Mouse (Mus musculus) E14TG2a.4 (cell line): ENCODE results near the gene Def8.

Experiments
- H3K27me3 ChIP-seq: 2 replicates; pipeline ENCODE4 v1.6.1; 2014; ENCODE audit warnings: low read length, control low read depth; ENCODE audit not compliant: insufficient read depth
- H3K36me3 ChIP-seq: 2 replicates; pipeline ENCODE4 v1.6.1; 2014; ENCODE audit warnings: low read length, control low read depth; ENCODE audit not compliant: insufficient read depth
- H3K4me1 ChIP-seq: replicated peaks from 2 replicates; pipeline ENCODE4 v1.6.1; 2014; ENCODE audit warnings: low read depth, low read length, control low read depth
- H3K4me3 ChIP-seq: replicated peaks from 2 replicates; pipeline ENCODE4 v1.5.1; 2014; ENCODE audit warnings: mild to moderate bottlenecking, low read length
- H3K9me3 ChIP-seq: 2 replicates; pipeline ENCODE4 v1.6.1; 2014; ENCODE audit warnings: low read length, control low read depth
- CTCF ChIP-seq: conservative IDR thresholded peaks from 2 replicates; pipeline ENCODE4 v1.5.1; 2014; ENCODE audit warnings: low read length
- NANOG ChIP-seq: IDR thresholded peaks from 2 replicates; pipeline ENCODE4 v1.6.1; 2014; ENCODE audit warnings: borderline replicate concordance, low read length, mixed read lengths
- POU5F1 ChIP-seq: IDR thresholded peaks from 2 replicates; pipeline ENCODE4 v1.6.1; 2014; ENCODE audit warnings: low read length, borderline replicate concordance

The Def8 gene

DNA sequence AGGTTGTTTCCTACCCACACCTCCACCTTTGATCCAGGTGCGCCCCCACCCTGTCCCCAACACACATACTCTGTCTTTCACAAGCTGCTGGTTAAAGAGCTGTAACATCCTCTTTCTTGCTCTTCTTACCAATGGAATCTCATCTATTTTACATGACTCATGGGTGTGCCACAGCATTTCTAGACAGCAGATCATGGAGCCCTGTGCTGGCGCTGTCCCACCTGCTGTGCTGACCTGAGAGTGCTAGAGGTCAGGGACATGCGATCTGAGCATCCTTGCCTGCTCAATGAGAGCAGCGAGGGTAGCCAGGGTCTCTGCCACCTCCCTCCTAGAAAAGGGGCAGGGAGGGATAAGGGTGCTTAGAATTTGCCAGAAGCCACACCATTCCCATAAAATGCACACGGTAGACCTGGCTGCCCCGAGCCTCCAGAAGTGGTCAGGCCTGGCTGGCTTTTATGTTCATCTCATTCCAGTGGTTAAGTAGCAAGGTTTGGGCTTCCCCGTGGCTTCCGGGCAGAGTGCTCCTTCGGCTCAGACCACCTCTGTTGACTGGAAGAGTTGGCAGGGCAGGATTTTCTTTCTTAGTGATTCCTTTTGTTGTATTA lies 81.4 kb downstream of the Def8 start:
- no peaks in the 10 kb centered on the region for H3K9me3 ChIP-seq
- no peak for TF ChIP-seq POU5F1
- no peak for TF ChIP-seq CTCF
- no peak for TF ChIP-seq NANOG
- H3K27me3 ChIP-seq: no peaks in the 10 kb centered on the region
- peaks cover 24% of the 10 kb centered on the region for H3K4me1 ChIP-seq
- H3K4me3 ChIP-seq: no peak overlapping the region
- H3K36me3 ChIP-seq: peaks cover 100% of the 10 kb centered on the region

DNA sequence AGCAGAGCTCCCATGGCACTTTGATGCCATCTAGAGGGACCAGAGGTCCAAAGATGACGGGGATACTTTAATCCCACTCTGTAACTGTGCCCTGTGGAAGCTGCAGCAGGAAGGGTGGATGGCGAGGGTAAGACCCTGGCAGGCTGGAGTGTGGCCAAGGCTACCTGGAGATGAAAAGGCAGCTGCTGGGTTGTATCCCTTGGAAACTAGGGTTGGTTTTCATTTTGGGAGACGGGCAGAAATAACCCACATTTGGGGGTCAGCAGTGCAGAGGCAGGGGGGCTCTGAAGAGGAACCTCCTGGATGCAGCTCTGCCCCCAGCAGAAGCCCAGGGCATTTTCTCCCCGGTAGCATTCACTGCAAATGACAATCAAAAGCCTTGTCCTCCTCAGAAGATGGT lies 81.9 kb downstream of the Def8 start:
- TF ChIP-seq CTCF (no peak), POU5F1 (no peak), NANOG (no peak)
- no peak overlapping the region for H3K4me3 ChIP-seq
- peaks cover 99% of the 10 kb centered on the region for H3K36me3 ChIP-seq
- 0 out of 2 replicates have a peak, but pooled peaks cover under 1% of the 10 kb centered on the region for H3K27me3 ChIP-seq
- H3K4me1 ChIP-seq: peaks cover 24% of the 10 kb centered on the region
- H3K9me3 ChIP-seq: no peaks in the 10 kb centered on the region

DNA sequence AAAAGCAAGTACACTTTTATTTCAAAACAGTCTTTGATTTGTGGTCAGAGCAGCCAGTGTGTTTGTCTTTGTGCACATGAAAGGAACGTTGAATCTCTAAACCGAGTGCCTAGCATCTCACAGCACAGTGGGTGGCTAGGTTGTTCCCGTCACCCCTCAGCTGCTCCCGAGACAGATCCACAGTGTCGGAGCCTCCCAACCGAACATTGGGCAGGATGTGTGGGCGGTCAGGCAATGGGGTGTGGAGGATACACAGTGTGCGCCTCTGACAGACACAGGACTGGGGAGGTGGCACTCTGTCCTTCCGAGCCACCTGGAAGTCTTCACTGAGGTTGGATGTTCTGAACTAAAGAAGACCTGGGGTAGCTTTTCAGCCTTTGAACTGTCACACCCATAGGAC lies 82.4 kb downstream of the Def8 start:
- no peak overlapping the region for H3K4me3 ChIP-seq

DNA sequence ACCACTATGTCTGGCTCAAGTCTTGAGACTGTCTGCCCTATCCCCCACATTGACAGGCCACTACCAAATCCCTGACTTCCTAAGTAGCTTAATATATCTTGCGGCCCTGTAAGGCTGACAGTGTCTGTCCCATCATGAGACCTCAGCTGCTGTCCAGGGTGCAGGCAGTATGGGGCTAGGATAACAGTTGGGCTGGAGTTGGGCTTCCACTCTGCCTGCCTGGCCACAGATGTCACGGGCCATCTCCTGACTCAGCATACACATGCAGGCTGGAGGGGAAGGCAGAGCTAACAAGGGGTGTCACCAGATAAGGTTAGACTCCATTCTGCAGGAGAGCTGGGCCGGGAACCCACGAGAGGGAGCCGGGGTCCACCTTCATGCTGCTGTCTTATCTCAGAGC lies 83.8 kb downstream of the Def8 start:
- H3K4me3 ChIP-seq: no peak overlapping the region

More for the DNA sequence above, 82.4 kb downstream of the Def8 start:
- Histone ChIP-seq H3K36me3 (peaks cover 95% of the 10 kb centered on the region), H3K9me3 (no peaks in the 10 kb centered on the region), H3K27me3 (peaks cover 5% of the 10 kb centered on the region; the same call in 1 of the 2 replicates), H3K4me1 (peaks cover 24% of the 10 kb centered on the region)
- TF ChIP-seq POU5F1 (no peak), CTCF (no peak), NANOG (no peak)

DNA sequence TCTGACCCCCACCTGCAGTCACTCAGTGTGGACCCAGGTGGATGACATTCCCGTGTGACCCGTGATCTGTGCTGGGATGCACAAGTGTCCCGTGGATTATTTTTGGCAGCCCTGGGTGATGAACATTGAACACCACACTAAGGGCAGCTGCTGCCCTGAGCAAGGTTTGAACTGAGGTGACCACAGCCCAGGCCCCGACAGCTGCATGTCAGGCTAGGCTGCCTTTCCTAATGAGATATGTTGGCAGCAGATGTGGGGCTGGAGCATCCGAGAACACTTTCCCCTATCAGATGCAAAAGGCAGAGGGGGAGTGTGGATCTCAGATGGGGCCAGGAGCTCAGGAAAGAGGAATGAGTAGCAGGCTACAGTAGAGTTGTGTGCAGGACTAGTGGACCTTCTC lies 87.5 kb downstream of the Def8 start:
- no peak for TF ChIP-seq POU5F1
- TF ChIP-seq CTCF: no peak
- no peak for TF ChIP-seq NANOG
- Histone ChIP-seq H3K9me3 (no peaks in the 10 kb centered on the region), H3K4me3 (no peak overlapping the region), H3K36me3 (peaks cover 44% of the 10 kb centered on the region), H3K4me1 (peaks cover 24% of the 10 kb centered on the region), H3K27me3 (peaks cover 46% of the 10 kb centered on the region)

More for the DNA sequence above, 83.8 kb downstream of the Def8 start:
- H3K9me3 ChIP-seq: no peaks in the 10 kb centered on the region
- peaks cover 81% of the 10 kb centered on the region for H3K36me3 ChIP-seq
- TF ChIP-seq NANOG (no peak), CTCF (no peak), POU5F1 (no peak)
- H3K27me3 ChIP-seq: peaks cover 12% of the 10 kb centered on the region; the same call in 1 of the 2 replicates
- peaks cover 24% of the 10 kb centered on the region for H3K4me1 ChIP-seq
